Mouse (Mus musculus): ENCODE data around the gene Plk5. TPM values are rescaled to one million over a fixed set of nuclear protein-coding genes. Genes with fewer than 3 reads are reported as not detected.

Plk5 gene
- polyA plus RNA-seq, 1 experiment, result not detected

DNA sequence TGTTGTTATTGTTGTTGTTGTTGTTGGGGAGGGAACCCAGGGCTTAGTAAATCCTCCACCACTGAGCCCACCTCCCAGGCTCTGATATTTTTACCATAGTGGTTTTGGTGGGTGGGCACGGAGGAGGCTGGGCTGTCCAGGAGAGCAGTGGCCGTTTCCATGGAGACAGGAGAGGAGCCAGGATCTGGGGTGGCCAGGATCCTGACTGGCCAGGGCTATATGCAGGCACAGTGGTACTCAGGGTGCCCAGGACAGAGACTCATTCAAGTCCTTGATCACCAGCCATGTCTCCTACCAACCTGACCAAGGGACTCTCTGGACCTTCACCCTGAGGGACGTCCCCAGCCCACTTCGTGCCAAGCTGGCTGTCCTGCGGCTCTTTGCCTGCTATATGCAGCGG lies 7.5 kb downstream of the Plk5 start:
- peaks cover 85% of the 10 kb centered on the region for H3K27me3 ChIP-seq (ENCODE audit: control insufficient read depth)
- no peaks in the 10 kb centered on the region for H3K36me3 ChIP-seq (ENCODE audit: control insufficient read depth)
- H3K4me1 ChIP-seq (ENCODE audit: control insufficient read depth), result no peaks in the 10 kb centered on the region; the same call in 1 of the 2 replicates
- peaks cover 13% of the 10 kb centered on the region for H3K9me3 ChIP-seq (ENCODE audit: control insufficient read depth, low read length)
- no peak overlapping the region for H3K4me3 ChIP-seq (replicated peaks)
- no peak for TF ChIP-seq TAL1 (IDR thresholded peaks at IDR 0.05; ENCODE audit: low read length)
- TF ChIP-seq GATA1 (IDR thresholded peaks at IDR 0.05; ENCODE audit: low read length), result no peak

DNA sequence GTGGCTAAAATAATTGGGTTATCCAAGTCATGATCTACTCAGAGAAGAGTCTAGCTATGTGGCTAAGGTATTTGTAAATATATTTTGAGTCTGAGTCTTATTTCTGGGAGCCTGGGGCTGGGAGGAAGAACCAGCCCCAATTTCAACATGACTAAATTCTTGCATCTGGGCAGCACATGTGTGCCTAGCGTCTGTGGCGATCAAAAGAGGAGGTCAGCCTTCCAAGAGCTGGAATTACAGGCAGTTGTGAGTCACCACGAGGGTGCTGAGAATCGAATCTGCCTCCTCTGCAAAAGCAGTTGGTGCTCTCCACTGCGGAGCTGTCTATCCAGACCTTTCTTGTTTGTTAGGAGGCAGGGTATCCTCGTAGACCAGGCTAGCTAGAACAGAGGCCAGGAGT lies 9.5 kb downstream of the Plk5 start:
- peaks cover 74% of the 10 kb centered on the region for H3K27me3 ChIP-seq (ENCODE audit: control insufficient read depth)
- H3K9me3 ChIP-seq (ENCODE audit: control insufficient read depth, low read length), result peaks cover 14% of the 10 kb centered on the region
- TF ChIP-seq GATA1 (IDR thresholded peaks at IDR 0.05; ENCODE audit: low read length) (no peak), TAL1 (IDR thresholded peaks at IDR 0.05; ENCODE audit: low read length) (no peak)
- H3K4me1 ChIP-seq (ENCODE audit: control insufficient read depth), result no peaks in the 10 kb centered on the region; the same call in 1 of the 2 replicates
- H3K4me3 ChIP-seq (replicated peaks), result no peak overlapping the region
- no peaks in the 10 kb centered on the region for H3K36me3 ChIP-seq (ENCODE audit: control insufficient read depth)

DNA sequence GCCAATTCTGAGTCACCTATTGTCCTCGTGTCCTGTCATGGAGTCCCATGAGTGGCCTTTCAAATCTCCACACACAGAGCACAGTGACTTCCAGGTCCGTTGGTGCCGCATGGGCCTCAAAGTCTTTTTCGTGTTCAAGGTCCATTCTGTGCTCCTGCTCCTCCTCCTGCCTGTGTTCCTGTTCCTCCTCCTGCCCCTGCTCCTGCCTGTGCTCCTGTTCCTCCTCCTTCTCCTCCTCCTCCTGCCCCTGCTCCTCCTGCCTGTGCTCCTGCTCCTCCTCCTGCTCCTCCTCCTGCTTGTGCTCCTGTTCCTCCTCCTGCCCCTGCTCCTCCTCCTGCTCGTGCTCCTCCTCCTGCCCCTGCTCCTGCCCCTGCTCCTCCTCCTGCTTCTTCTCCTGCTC lies 11.7 kb downstream of the Plk5 start:
- Histone ChIP-seq H3K36me3 (ENCODE audit: control insufficient read depth) (no peaks in the 10 kb centered on the region), H3K4me3 (replicated peaks) (no peak overlapping the region), H3K9me3 (ENCODE audit: control insufficient read depth, low read length) (peaks cover 7% of the 10 kb centered on the region), H3K27me3 (ENCODE audit: control insufficient read depth) (peaks cover 72% of the 10 kb centered on the region), H3K4me1 (ENCODE audit: control insufficient read depth) (peaks cover 2% of the 10 kb centered on the region)
- no peak for TF ChIP-seq TAL1 (IDR thresholded peaks at IDR 0.05; ENCODE audit: low read length)
- TF ChIP-seq GATA1 (IDR thresholded peaks at IDR 0.05; ENCODE audit: low read length), result no peak

DNA sequence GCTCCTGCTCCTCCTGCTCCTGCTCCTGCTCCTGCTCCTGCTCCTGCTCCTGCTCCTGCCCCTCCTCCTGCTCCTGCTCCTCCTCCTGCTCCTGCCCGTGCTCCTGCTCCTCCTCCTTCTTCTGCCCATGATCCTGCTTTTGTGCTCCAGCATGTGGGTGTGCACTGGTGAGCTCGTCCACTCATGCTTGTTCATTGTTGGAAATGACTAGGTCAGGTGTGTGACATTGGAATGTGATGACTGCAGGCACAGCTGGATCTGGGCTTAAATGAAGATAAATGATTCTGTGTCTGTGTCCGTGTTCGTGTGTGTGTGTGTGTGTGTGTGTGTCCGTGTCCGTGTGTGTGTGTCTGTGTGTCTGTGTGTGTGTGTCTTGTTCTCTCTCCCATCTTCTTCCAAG lies 12.1 kb downstream of the Plk5 start:
- Histone ChIP-seq H3K27me3 (ENCODE audit: control insufficient read depth) (peaks cover 72% of the 10 kb centered on the region), H3K4me1 (ENCODE audit: control insufficient read depth) (peaks cover 2% of the 10 kb centered on the region), H3K9me3 (ENCODE audit: control insufficient read depth, low read length) (peaks cover 7% of the 10 kb centered on the region), H3K4me3 (replicated peaks) (no peak overlapping the region), H3K36me3 (ENCODE audit: control insufficient read depth) (no peaks in the 10 kb centered on the region)
- TF ChIP-seq GATA1 (IDR thresholded peaks at IDR 0.05; ENCODE audit: low read length) (no peak), TAL1 (IDR thresholded peaks at IDR 0.05; ENCODE audit: low read length) (no peak)

DNA sequence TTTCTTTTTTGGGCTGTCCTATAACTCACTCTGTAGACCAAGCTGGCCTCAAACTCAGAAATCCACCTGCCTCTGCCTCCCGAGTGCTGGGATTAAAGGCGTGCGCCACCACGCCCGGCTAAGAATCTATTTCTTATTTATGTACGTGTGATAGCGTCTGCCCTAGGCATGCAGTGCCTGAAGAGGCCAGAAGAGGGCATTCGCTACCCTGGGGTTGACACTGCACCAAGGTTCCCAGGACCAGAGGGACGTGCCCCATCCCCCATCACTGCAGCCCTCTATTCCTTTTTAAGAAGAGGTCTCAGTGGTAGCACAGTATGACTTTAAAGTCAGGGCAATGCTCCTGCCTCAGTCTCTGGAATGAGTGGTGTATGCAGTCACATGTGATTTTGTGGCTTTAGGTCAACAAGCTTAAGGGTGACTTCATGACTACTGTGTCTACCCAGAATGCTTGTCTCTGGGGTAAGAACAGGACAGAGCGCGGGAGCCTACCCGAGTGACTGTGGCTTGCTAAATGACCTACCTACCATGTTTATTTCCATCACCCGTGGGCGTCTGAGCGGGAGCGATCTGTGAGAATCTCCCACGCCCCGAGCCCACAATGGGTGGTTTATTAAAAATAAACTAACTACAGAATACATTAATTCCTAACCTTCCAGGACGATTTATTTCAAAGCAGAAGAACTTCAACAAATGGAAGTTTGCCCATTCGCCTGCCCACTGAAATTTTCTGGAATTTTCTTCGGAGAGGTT lies 13.9 kb downstream of the Plk5 start:
- Histone ChIP-seq H3K9me3 (ENCODE audit: control insufficient read depth, low read length) (peaks cover 7% of the 10 kb centered on the region), H3K4me1 (ENCODE audit: control insufficient read depth) (peaks cover 2% of the 10 kb centered on the region), H3K27me3 (ENCODE audit: control insufficient read depth) (peaks cover 56% of the 10 kb centered on the region), H3K4me3 (replicated peaks) (no peak overlapping the region), H3K36me3 (ENCODE audit: control insufficient read depth) (no peaks in the 10 kb centered on the region)
- TF ChIP-seq TAL1 (IDR thresholded peaks at IDR 0.05; ENCODE audit: low read length), result no peak
- TF ChIP-seq GATA1 (IDR thresholded peaks at IDR 0.05; ENCODE audit: low read length), result no peak

DNA sequence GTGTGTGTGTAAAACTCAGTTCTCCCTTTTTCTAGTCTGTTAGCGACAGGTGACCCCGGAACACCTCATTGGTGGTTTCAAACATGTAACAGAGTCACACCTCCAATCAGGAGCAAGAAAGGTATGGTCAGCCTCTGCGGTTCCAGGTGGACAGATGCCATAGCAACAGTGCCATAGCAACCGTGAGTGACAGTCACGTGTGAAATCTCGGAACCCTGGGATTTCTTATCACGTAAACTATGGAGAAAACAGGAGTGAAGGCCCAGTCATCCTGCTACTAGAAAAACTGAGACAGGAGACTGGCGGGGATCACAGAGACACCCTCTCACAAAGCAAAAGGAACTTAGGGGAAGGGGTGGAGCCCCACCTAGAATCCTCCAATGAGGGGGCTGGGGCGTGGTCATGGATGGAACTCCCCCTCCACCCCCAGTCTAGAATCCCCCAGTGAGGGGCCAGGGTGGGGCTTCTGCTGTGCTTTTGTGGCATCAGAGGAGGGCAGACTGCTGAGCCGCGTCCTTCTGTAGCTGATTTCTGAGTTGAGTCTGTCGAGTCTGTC lies 15.2 kb downstream of the Plk5 start:
- Histone ChIP-seq H3K4me3 (replicated peaks) (no peak overlapping the region), H3K4me1 (ENCODE audit: control insufficient read depth) (peaks cover 2% of the 10 kb centered on the region), H3K27me3 (ENCODE audit: control insufficient read depth) (peaks cover 51% of the 10 kb centered on the region), H3K36me3 (ENCODE audit: control insufficient read depth) (no peaks in the 10 kb centered on the region), H3K9me3 (ENCODE audit: control insufficient read depth, low read length) (peaks cover 7% of the 10 kb centered on the region)
- TF ChIP-seq TAL1 (IDR thresholded peaks at IDR 0.05; ENCODE audit: low read length) (no peak), GATA1 (IDR thresholded peaks at IDR 0.05; ENCODE audit: low read length) (no peak)

DNA sequence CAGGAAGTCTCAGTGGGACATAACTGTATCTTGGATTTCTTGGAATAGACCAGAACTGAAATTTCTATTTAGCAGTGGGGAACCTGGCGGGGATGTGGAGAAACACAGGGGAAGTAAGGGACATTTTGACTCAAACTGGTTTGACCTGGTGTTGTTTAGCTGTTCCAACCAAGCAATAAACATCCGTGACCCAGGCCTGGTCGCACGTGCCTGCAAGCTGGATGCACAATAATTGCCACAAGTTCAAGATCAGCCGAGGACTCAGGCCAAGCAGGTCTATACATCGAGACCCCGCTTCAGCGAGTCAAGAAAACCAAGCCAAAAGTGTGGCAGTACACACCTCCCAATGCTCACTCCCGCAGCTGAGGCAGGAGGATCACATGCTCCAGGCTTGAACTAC lies 15.7 kb downstream of the Plk5 start:
- TF ChIP-seq TAL1 (IDR thresholded peaks at IDR 0.05; ENCODE audit: low read length) (no peak), GATA1 (IDR thresholded peaks at IDR 0.05; ENCODE audit: low read length) (no peak)

DNA sequence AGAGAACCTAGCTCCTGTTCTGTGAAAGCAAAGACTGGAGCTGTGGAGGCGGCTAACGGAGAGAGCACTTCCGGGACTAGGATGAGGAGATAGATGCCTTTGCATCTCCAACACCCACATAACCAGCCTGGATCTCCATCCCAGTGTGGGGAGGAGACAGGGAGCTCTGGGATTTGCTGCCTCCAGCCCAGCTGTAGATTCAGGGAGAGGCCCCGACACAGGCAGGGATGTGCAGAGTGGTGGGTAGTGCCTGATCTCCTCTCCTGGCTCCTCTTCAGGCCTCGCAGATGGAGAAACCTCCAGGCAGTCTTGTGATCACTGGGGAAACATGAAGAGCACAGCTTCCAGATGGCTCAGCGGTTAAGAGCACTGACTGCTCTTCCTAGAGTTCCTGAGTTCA lies 16.4 kb downstream of the Plk5 start:
- peaks cover 41% of the 10 kb centered on the region for H3K27me3 ChIP-seq (ENCODE audit: control insufficient read depth)
- peaks cover 7% of the 10 kb centered on the region for H3K9me3 ChIP-seq (ENCODE audit: control insufficient read depth, low read length)
- no peaks in the 10 kb centered on the region for H3K36me3 ChIP-seq (ENCODE audit: control insufficient read depth)
- H3K4me3 ChIP-seq (replicated peaks), result no peak overlapping the region
- peaks cover 4% of the 10 kb centered on the region for H3K4me1 ChIP-seq (ENCODE audit: control insufficient read depth)
- TF ChIP-seq TAL1 (IDR thresholded peaks at IDR 0.05; ENCODE audit: low read length) (no peak), GATA1 (IDR thresholded peaks at IDR 0.05; ENCODE audit: low read length) (no peak)

More for the DNA sequence above, 15.7 kb downstream of the Plk5 start:
- Histone ChIP-seq H3K36me3 (ENCODE audit: control insufficient read depth) (no peaks in the 10 kb centered on the region), H3K4me3 (replicated peaks) (no peak overlapping the region), H3K4me1 (ENCODE audit: control insufficient read depth) (peaks cover 2% of the 10 kb centered on the region), H3K27me3 (ENCODE audit: control insufficient read depth) (peaks cover 48% of the 10 kb centered on the region), H3K9me3 (ENCODE audit: control insufficient read depth, low read length) (peaks cover 7% of the 10 kb centered on the region)

DNA sequence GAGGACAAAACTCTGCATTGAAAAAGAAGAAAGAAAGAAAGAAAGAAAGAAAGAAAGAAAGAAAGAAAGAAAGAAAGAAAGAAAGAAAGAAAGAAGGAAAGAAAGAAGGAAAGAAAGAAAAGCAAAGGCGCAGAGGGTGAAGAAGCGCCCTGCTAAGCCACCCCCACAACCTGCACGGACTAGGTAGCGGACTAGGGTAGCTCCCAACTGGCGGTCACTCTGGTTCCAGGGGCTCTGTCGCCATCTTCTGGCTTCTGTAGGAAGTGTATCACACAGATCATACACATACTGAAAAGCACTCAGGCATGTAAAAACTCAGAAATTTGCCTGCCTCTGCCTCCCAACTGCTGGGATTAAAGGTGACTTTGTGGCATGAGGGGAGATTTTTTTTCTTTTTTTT lies 17.8 kb downstream of the Plk5 start:
- TF ChIP-seq GATA1 (IDR thresholded peaks at IDR 0.05; ENCODE audit: low read length), result no peak
- TF ChIP-seq TAL1 (IDR thresholded peaks at IDR 0.05; ENCODE audit: low read length), result no peak
- no peak overlapping the region for H3K4me3 ChIP-seq (replicated peaks)

More for the DNA sequence above, 17.8 kb downstream of the Plk5 start:
- Histone ChIP-seq H3K36me3 (ENCODE audit: control insufficient read depth) (no peaks in the 10 kb centered on the region), H3K9me3 (ENCODE audit: control insufficient read depth, low read length) (no peaks in the 10 kb centered on the region; the same call in 1 of the 2 replicates), H3K27me3 (ENCODE audit: control insufficient read depth) (peaks cover 30% of the 10 kb centered on the region), H3K4me1 (ENCODE audit: control insufficient read depth) (peaks cover 11% of the 10 kb centered on the region)

Data from erythroblast, embryonic 14.5 days (primary cell).